Comparison of ENCODE assay signal across 8 mouse cellular contexts in genomic region chr3:41564471-41565213, GRCm38 (mm10). TPM values are rescaled to one million over a fixed set of nuclear protein-coding genes. Genes with fewer than 3 reads are reported as not detected.
DNase-seq lines count a peak whose midpoint lies in the region; ATAC-seq and TF ChIP-seq lines count a peak whose summit lies in the region.

No protein-coding gene starts in this region.

- intact Hi-C loops in heart, postnatal 25 days (cut with DNase I), result loop anchor here (5.0 kb wide), 6 partner anchors 38 to 337 kb away; no protein-coding TSS in a partner anchor

- peaks cover 91% of the 10 kb centered on the region for H3K79me2 ChIP-seq in MEL (ENCODE audit: control insufficient read depth, insufficient read depth, low read length, poor library complexity)

- DNase-seq in MEL (ENCODE audit: low read depth, low spot score), result peak; percentile 85
- DNase-seq in cerebellum, adult 18-20 months, result peak; percentile 72 to 82
- peak; percentile 55 for DNase-seq in heart, postnatal 25 days (ENCODE audit: low spot score)
- peak; percentile 42 to 73 for DNase-seq in layer of hippocampus, adult 18-20 months (ENCODE audit: low spot score in 2 of 2)
- peak; percentile 72 for DNase-seq in lung, adult 2 months
- peak; percentile 82 for DNase-seq in testis, postnatal 10 days (ENCODE audit: low spot score)

- under 1% methylated on average over 55 of the region's 60 CpGs for WGBS in forebrain, embryonic 15.5 days
- WGBS in lung, adult 2 months, result under 1% methylated on average over 56 of the region's 60 CpGs
- under 1% methylated on average over 49 of the region's 60 CpGs for WGBS in neural tube, embryonic 15.5 days

- H3K9me3 ChIP-seq in MEL (replicated peaks; ENCODE audit: insufficient read depth, low read length), result no peaks in the 10 kb centered on the region
- H3K9me3 ChIP-seq in forebrain, embryonic 15.5 days, result no peaks in the 10 kb centered on the region
- no peaks in the 10 kb centered on the region for H3K9me3 ChIP-seq in neural tube, embryonic 15.5 days (replicated peaks)

- peak overlapping the region; percentile 43 to 73 for H3K4me3 ChIP-seq in MEL (ENCODE audit: control insufficient read depth in 1 of 2, insufficient read depth in 1 of 2, low read depth in 2 of 2, low read length in 2 of 2)
- H3K4me3 ChIP-seq in forebrain, embryonic 15.5 days, result peak overlapping the region; percentile 91
- H3K4me3 ChIP-seq in lung, adult 2 months (replicated peaks; ENCODE audit: extremely low read depth, low read depth, low read length), result peak overlapping the region; percentile 69
- peak overlapping the region; percentile 82 for H3K4me3 ChIP-seq in neural tube, embryonic 15.5 days (replicated peaks)

- peak overlapping the region; percentile 88 for H3K27ac ChIP-seq in MEL (ENCODE audit: control insufficient read depth, low read depth, low read length)
- H3K27ac ChIP-seq in forebrain, embryonic 15.5 days (replicated peaks), result peak overlapping the region; percentile 98
- H3K27ac ChIP-seq in neural tube, embryonic 15.5 days (replicated peaks), result peak overlapping the region; percentile 96

- peaks cover 25 to 53% of the 10 kb centered on the region in 2 experiments for H3K36me3 ChIP-seq in MEL (ENCODE audit: control insufficient read depth in 1 of 2, insufficient read depth in 2 of 2, low read length in 2 of 2)
- no peaks in the 10 kb centered on the region for H3K36me3 ChIP-seq in forebrain, embryonic 15.5 days
- H3K36me3 ChIP-seq in neural tube, embryonic 15.5 days, result no peaks in the 10 kb centered on the region

- no peaks in the 10 kb centered on the region for H3K27me3 ChIP-seq in MEL (ENCODE audit: control insufficient read depth in 1 of 2, insufficient read depth in 2 of 2, low read length in 2 of 2)
- H3K27me3 ChIP-seq in forebrain, embryonic 15.5 days, result no peaks in the 10 kb centered on the region
- H3K27me3 ChIP-seq in neural tube, embryonic 15.5 days (replicated peaks), result no peaks in the 10 kb centered on the region

- TF ChIP-seq EP300 in MEL (IDR thresholded peaks at IDR 0.05; ENCODE audit: low read depth in 1 of 2, low read length in 2 of 2), result 0 out of 4 replicates have a peak, but pooled peaks of 1 of the 2 experiments have one; percentile 6

- H3K4me1 ChIP-seq in MEL (ENCODE audit: control insufficient read depth in 1 of 2, insufficient read depth in 2 of 2, low read length in 2 of 2), result peaks cover 2 to 16% of the 10 kb centered on the region in 2 experiments; a peak in 2 of 4 replicates
- H3K4me1 ChIP-seq in forebrain, embryonic 15.5 days, result peaks cover 18% of the 10 kb centered on the region
- no peaks in the 10 kb centered on the region for H3K4me1 ChIP-seq in lung, adult 2 months (ENCODE audit: control insufficient read depth, insufficient read depth, low read length)
- peaks cover 9% of the 10 kb centered on the region for H3K4me1 ChIP-seq in neural tube, embryonic 15.5 days

- TF ChIP-seq RAD21 in MEL (IDR thresholded peaks at IDR 0.05; ENCODE audit: low read depth, low read length), result no peak

- TF ChIP-seq POLR2A in MEL (IDR thresholded peaks at IDR 0.05; ENCODE audit: control insufficient read depth in 1 of 2, insufficient read depth in 1 of 2, low read depth in 1 of 2, low read length in 2 of 2, poor library complexity in 1 of 2), result peak; percentile 46 to 61
- peak; percentile 8; the same call in 1 of the 2 replicates for TF ChIP-seq POLR2A in lung, adult 2 months (IDR thresholded peaks at IDR 0.05; ENCODE audit: borderline replicate concordance, extremely low read depth, low read depth, low read length)

- TF ChIP-seq CTCF in MEL (IDR thresholded peaks at IDR 0.05 in 2 of 3, conservative IDR thresholded peaks at IDR 0.05 in 1 of 3; ENCODE audit: control insufficient read depth in 1 of 3, insufficient read depth in 1 of 3, low read depth in 2 of 3, low read length in 3 of 3, poor library complexity in 1 of 3, severe bottlenecking in 1 of 3), result 0 out of 6 replicates have a peak, but pooled peaks of 1 of the 3 experiments have one; percentile 0
- TF ChIP-seq CTCF in lung, adult 2 months (IDR thresholded peaks at IDR 0.05; ENCODE audit: insufficient read depth, low read length), result no peak

- peak overlapping the region; percentile 88 for H3K4me2 ChIP-seq in forebrain, embryonic 15.5 days (replicated peaks)
- H3K4me2 ChIP-seq in neural tube, embryonic 15.5 days, result peak overlapping the region; percentile 92

- peak; percentile 45 for ATAC-seq in forebrain, embryonic 15.5 days (replicated peaks)
- peak; percentile 66 for ATAC-seq in neural tube, embryonic 15.5 days (ENCODE audit: low FRiP score)

- peak overlapping the region; percentile 94 for H3K9ac ChIP-seq in MEL (ENCODE audit: control insufficient read depth, low read depth, low read length, poor library complexity, severe bottlenecking)
- H3K9ac ChIP-seq in forebrain, embryonic 15.5 days (replicated peaks), result peak overlapping the region; percentile 97
- peak overlapping the region; percentile 90 for H3K9ac ChIP-seq in neural tube, embryonic 15.5 days (replicated peaks)

TF ChIP-seq in MEL, 35 proteins besides CTCF, POLR2A, EP300 and RAD21:
- TF ChIP-seq KAT2A (conservative IDR thresholded peaks at IDR 0.05; ENCODE audit: low read depth, low read length) (no peak), CHD1 (IDR thresholded peaks at IDR 0.05; ENCODE audit: low read depth, low read length) (no peak; the same call in 1 of the 2 replicates), MXI1 (IDR thresholded peaks at IDR 0.05; ENCODE audit: low read depth, low read length) (peak; percentile 98), USF2 (IDR thresholded peaks at IDR 0.05; ENCODE audit: borderline replicate concordance in 1 of 2, insufficient read depth in 1 of 2, low read depth in 1 of 2, low read length in 2 of 2) (no peak), TBP (IDR thresholded peaks at IDR 0.05; ENCODE audit: low read depth, low read length) (no peak), TAL1 (IDR thresholded peaks at IDR 0.05; ENCODE audit: low read length) (no peak), BHLHE40 (IDR thresholded peaks at IDR 0.05; ENCODE audit: borderline replicate concordance, low read depth, low read length) (peak; percentile 77; the same call in 1 of the 2 replicates), SMC3 (IDR thresholded peaks at IDR 0.05; ENCODE audit: low read depth, low read length) (no peak), GATA1 (IDR thresholded peaks at IDR 0.05; ENCODE audit: low read depth, low read length) (no peak), E2F4 (IDR thresholded peaks at IDR 0.05; ENCODE audit: borderline replicate concordance, low read depth, low read length) (no peak), UBTF (IDR thresholded peaks at IDR 0.05; ENCODE audit: borderline replicate concordance, insufficient read depth, low read depth, low read length) (no peak), ELF1 (IDR thresholded peaks at IDR 0.05; ENCODE audit: low read depth, low read length) (no peak), MAFK (IDR thresholded peaks at IDR 0.05; ENCODE audit: borderline replicate concordance, low read depth, low read length) (no peak), MYC (IDR thresholded peaks at IDR 0.05; ENCODE audit: low read depth, low read length) (peak; percentile 94), NRF1 (IDR thresholded peaks at IDR 0.05; ENCODE audit: insufficient read depth, low read depth, low read length, poor library complexity, severe bottlenecking) (no peak), MAX (IDR thresholded peaks at IDR 0.05; ENCODE audit: low read length) (peak; percentile 93), SIN3A (IDR thresholded peaks at IDR 0.05; ENCODE audit: low read length) (peak; percentile 87), ETS1 (IDR thresholded peaks at IDR 0.05; ENCODE audit: low read depth, low read length) (no peak), MEF2A (IDR thresholded peaks at IDR 0.05; ENCODE audit: extremely low read depth, insufficient replicate concordance, low read depth, low read length, poor library complexity, severe bottlenecking) (no peak), POLR2AphosphoS2 (IDR thresholded peaks at IDR 0.05; ENCODE audit: low read length) (peak; percentile 38; the same call in 1 of the 2 replicates)

RNA-seq across cellular contexts. Expression of gene Jade1, which starts 9.1 kb away (rescaled TPM):
- total RNA-seq in MEL (2012; rRNA removed), result 98.8 and 116 TPM in 2 replicates
- 100 to 1,000 TPM; 134 to 150 TPM for polyA plus RNA-seq in MEL (2012; ENCODE audit: insufficient read depth in 1 of 2, insufficient read length in 2 of 2, low read depth in 1 of 2, low replicate concordance in 2 of 2, missing spikeins in 1 of 2)
- 21.5 and 22.2 TPM in 2 replicates for polyA plus RNA-seq in forebrain, embryonic 15.5 days (2015; fragmentation: Nextera tagmentation; extraction: Ambion mirVana)
- total RNA-seq in heart, postnatal 25 days (2021), result 10 to 100 TPM; 29.9 to 36.7 TPM
- total RNA-seq in layer of hippocampus, adult 18-20 months (2021), result 10 to 100 TPM; 40.5 to 40.7 TPM
- 13.2 and 14.3 TPM in 2 replicates for polyA plus RNA-seq in lung, adult 2 months (2012; rRNA removed)
- 15.2 and 15.6 TPM in 2 replicates for polyA plus RNA-seq in neural tube, embryonic 15.5 days (2015; fragmentation: Nextera tagmentation; extraction: Ambion mirVana)

Comparison
In these comparisons a context has a peak if more than half of its experiments do, and no peak if none do; other contexts are left out.
1. Peak in every context shown above with its lines: DNase-seq, ATAC-seq, H3K4me3 ChIP-seq and H3K27ac ChIP-seq.